Mouse (Mus musculus) spleen, postnatal 14 days (tissue): ENCODE measurements around the gene Chrnb2.

Experiments
- DNase-seq, 2 experiments: peaks; one replicate each; pipeline ENCODE4 v3.0.0; 2021 to 2022; ENCODE audit warnings: low spot score in 2 of 2

The Chrnb2 gene

DNA sequence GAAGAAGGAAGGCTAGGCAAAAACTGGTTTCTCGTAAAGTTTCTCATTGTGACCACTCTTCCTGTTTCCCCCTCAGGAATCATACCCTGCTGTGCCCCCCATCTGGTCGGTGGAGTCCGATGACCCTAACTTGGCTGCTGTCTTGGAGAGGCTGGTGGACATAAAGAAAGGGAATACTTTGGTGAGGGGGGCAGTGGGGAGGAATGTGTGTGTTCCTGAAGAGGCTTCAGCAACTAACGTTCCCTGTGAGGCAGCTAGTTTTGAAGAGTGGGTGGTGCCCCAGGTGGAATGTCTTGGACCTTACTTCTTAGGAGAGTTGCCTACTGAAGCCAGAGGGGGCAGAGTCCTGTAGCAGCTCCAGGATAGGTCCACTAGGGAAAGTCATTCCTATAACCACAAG is 11.6 kb upstream of the Chrnb2 start:
- no peak for DNase-seq

DNA sequence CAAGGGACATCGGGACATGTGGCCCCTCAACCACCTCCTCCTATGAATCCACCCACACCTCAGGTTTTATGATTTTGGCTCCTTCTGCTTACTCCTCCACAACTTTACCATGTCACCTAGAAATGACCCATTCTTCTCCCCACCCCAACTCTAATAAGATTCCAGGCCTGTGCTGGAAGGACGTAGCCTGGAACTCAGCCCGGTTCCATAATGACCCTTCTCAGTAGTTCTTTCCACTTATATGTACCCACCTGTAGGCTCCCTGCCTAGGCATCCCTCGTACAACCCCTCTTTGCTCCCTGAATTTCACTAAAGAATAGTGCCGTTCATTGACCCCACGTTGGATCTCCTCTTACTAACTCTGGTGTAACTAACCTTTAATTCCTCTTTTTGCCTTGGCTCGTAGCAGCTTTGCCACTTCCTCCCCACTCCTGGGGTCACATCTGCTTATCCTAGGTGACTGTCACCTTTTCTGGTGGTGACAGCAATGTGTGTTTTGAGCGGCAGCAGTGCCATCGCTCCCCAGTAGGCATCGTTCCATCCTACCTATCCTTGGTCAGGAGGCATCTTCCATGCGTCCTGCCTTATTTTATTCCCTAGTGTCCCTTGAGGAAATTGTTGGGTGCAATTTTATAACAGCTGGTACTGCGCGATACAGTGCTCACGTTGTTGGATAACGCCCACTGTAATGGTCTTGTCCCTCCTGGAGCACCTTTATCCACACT is 10.0 kb upstream of the Chrnb2 start:
- no peak for DNase-seq

DNA sequence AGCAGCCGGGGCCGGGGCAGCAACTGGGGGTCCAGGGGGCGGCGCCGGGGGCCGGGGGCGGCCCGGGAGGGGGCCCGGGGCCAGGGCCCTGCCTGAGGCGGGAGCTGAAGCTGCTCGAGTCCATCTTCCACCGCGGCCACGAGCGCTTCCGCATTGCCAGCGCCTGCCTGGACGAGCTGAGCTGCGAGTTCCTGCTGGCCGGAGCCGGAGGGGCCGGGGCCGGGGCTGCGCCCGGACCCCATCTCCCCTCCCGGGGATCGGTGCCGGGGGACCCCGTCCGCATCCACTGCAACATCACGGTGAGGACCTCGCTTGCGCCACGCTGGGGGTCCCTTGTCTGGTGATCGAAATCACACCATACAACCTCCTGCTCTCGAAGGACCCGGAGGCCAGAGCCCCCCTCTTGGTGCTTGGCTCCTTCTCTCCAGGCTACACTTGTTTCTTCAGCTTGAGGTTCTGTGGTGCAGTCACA is 9.3 kb upstream of the Chrnb2 start:
- DNase-seq: peak in 1 of 2 experiments; percentile 22

DNA sequence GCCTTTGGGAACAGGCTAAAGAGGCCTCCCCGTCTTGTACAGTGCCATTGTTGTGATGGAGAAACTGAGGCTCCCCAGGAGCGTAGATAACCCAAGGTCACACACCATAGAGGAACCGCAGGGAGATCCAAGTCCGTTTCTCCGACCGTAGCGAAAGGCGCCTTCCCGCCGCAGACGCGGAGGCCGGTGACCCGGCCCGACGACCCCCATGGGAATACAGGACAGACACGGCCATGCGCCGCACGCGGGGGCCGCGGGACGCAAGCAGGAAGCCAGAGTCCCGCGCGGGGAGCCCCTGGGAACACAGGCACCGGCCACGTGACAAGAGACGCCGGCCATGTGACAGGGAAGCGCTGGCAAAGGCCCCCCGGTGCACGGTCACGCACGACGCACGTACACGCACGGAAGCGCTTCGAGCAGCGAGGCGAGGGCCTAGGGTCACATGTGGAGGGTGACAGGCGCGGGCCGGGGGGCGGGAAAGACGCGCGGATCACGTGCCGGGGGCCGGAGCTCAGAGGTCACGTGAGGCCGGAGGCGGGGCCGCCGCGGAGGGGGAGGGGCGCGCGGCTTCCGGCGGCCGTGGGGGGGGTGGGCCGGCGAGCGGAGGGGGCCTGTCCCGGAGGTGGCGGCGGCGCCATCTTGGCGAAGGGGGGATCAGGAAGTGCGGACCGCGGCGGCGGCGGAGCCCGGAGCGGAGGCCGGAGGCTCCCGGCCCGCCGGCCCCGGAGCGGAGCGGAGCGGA is 8.7 kb upstream of the Chrnb2 start, which contains the start of gene Ube2q1:
Gene Ube2q1, plus strand, starts transcription at position 649 of the 742 bp plus-strand sequence.
- peak; percentile 82 to 90 for DNase-seq

DNA sequence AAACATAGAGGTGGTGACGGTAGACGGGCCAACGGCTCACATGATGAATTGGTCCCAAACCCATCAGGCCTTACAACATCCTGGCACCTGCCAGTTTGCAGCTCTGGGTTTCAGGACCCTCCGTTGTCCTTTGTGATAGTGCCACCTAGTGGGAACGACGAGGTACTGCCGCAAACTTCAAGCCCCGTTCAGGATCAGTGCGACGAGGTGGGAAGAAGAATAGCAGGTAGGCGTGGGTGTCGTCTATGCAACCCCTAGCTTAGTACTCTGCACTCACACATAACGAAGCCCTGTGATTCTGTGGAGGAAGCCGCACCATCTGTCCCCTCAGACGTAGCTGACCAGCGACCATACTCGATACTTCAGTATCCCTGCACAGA is 8.1 kb upstream of the Chrnb2 start:
- peak; percentile 66 to 79 for DNase-seq

DNA sequence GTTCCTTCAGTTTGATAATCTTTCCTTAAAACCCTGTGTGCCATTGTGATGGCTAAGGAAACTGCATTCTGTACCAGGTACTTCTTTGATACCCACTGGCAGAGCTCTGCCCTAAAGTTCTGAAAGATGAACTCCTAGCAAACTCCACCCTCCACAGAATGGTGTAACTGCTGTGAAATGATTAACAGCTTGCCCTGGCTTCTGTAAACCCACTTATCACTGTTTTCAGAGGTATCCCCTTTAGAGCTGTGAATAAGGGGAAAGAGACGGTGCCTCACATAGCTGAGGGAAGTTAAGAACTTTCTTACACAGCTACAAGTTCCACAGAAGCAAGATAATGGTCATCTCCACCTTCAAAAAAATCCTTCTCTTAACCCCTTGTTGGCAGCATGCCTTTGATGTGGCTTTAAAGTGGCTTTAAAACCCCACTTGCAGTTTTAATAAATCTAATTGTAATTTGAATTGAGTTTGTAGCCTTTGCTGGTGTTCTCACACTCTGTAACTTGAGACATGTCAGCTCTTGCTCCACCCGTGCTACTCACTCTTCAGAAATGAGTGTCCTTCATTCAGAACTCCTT is 6.1 kb upstream of the Chrnb2 start:
- DNase-seq: no peak

DNA sequence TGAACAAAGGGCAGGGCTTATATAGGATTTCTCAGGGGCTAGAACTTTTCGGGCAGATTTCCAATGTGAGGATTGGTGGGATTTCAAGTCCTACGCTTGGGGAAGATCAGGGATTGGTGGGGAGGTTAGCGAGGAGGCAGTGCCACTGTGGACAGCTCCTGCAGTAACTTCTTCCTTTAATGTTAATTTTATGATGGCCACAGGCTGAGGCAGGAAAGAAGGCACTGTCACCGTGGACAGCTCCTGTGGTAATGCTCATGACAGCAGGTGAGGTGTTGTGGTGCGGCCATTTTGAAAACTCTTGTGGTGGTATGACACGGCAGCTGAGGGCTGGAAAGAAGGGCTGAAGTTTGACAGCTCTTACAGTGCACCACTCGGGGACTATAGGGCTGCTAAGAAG is 5.2 kb upstream of the Chrnb2 start:
- no peak for DNase-seq

DNA sequence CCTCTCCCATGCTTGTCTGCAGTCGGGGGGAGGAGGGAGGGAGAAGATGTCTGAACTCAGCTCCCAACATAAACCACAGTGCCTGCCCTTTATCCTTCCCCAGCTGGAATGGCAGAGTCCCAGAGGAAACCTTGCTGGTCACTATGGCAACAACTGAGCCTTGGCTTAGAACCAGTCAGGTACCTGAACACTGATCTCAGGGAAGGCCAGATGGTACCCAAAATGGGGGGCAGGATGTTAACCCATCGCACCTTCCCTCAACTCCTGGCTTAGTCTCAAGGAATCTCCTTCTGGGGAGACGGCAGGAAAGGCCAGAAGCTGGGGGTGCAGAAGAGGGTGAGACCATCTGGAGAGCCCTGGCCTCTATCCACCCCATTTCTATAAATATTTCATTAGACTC is 4.6 kb downstream of the Chrnb2 start:
- no peak for DNase-seq

DNA sequence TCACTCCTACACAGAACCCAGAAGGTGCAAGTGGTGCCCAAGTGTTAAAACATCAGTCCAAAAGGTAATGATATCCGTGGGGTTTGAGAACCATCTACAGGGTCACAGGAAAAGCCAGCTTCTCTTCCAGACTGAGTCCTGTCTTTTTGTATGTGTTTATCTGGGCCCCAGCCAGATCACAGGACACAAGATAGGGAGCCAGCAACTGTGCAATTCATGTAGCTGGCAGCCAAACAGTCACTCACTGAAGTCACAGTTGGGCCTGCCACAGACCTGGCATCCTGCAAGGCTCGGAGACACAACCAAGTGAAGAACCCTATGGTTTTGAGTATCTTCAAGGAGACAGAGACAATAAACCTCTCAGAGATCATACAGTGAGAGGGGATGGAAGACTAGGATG is 6.6 kb downstream of the Chrnb2 start:
- no peak for DNase-seq

DNA sequence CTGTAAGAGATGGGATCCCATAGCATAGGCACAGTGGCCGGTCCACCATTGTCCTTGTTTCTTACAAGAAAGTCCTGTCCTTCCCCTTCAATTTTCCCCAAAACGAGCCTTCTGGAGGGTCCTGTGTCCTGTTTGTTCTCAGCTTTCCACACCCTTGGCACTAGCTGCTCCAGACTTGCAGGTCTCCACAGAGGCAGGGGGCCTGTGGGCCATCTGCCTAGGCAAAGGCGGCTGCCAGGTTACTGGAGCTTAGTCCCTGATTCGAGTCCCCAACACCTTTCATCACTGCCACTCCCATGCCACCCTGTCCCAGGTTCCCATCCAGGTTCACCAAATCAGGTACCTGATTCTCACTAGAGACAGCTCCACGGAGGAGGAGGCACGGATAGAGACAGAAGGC is 9.1 kb downstream of the Chrnb2 start:
- DNase-seq: no peak

DNA sequence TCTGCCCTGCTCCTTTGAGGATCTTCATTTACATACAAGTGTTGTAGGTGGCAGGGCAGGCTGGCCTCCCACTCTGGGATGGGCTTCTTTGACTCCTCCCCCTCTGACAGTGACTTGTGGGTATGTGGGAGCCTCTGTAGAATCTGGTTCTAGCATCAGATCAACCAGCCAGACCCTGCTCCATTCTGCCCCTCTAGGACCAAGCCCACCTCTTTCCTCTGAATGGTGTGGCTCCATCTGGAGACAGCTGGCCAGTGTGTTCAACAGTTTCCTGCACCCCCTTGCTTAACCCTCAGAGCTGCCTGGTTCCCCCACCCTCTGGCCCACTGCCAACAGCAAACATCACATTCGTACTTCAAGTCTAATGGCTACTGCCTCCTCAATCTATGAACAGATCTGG is 12.1 kb downstream of the Chrnb2 start:
- no peak for DNase-seq

DNA sequence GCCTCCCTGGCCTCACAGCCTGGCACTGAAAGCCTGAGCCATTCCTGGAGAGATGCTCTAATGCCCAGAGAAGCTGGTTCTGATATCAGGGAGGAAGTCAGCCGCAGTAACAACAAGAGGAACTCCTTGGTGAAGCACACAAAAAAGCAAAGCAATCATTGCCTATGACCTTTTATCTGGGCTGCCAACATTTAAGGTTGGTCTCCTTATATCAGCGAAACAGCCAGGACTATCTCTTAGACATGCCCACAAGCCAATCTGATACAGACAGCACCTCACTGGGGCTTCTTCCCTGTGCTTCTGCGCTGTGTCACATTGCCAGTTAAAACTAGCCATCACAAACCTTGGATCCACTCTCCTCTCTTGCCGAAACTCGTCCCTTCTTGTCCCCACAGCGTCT is 25.9 kb downstream of the Chrnb2 start:
- no peak for DNase-seq

DNA sequence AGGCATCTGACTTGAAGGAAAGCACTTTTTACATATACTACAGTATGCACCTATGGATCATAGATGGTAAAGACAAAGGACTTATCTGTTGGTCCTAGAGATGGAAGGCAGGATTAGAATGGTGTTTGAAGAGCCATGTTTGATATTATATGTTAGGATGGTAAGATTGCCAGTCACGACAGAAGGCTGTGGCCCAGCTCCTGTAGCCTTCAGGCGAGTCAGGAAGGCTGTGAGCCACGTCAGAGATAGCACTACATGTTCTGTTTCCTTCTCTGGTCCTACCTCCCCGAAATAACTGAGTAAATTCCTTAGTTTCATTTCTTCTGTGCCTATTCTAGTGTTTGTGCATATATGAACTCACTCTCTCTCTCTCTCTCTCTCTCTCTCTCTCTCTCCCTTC is 32.3 kb downstream of the Chrnb2 start:
- DNase-seq: no peak

DNA sequence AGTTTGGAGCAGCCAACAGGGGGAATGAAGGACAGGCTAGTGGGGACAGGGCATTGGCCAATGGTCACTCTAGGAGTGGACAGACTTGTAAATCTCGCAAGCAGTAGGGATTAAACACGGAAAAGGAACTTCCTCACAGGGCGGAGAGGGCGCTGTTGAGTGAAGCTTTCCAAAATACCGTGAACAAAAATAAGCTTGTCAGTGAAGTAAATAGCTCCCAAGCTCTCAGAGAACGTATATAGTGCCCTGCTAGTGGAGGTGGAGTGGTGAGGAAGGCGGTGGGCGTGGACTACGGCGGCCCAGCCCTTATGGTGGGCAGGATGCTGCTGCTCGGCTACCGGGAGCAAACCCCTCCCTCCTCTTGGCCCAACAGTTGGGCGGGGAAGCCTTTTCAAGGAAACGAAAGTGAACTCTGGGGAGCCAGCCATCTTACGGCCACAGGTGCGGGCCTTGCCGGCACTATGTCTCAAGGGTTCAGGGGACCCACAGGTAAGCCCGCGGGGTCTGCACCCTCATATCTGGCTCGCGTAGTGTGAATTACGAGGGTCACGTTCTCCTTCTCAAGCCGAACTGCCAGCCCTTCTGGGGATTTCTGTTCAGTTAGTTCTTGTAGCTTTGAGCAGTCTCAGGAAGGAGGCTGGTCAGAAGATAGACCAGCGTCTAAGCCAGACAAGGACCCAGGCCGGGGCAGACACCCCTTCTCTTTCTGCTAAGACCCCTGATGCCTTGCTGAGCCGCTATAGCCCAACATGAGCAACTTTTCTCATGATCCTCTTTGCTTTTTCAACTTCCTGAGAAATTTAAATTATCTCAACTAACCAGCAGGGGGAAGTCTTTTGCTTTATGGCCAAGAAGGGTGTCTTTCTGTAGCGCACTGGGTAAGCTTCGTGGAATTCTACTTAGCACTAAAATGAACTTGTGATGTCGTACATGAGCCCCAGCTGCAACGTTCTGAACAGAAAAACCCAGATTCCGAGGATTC is 33.8 kb downstream of the Chrnb2 start:
- DNase-seq: peak; percentile 77 to 84

DNA sequence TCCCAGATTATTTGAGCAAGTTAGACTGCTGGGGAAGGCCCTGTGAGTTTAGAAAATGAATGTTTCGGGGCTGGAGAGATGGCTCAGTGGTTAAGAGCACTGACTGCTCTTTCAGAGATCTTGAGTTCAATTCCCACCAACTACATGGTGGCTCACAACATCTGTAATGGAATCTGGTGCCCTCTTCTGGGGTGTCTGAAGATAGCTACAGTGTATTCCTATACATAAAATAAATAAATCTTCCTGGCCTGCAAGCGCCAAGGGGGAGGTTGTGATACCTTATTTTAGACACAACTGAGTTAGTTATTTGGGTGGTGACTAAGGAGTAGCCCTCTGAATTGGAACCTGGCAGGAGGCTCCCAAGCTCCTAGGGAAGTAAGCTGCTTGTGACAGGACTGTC is 35.6 kb downstream of the Chrnb2 start:
- no peak for DNase-seq

DNA sequence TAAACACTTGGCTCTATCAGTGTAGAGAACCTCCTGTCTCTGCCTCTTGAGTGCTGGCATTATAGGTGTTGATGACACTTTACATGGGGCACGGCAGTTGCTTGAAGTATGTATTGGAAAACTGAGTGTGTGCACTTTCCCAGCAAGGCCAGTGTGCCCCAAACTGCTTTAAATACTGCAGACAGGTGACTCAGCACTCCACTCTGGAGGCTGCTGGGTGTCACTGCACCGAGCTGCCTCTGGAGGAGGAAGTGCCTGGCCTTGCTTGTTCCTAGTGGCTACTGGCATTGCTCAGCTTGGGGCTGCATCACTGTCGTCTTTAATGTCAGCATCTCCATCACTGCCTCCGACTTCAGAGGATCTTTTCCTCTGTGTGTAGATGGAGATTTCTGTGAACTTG is 37.4 kb downstream of the Chrnb2 start:
- DNase-seq: peak in 1 of 2 experiments; percentile 45

DNA sequence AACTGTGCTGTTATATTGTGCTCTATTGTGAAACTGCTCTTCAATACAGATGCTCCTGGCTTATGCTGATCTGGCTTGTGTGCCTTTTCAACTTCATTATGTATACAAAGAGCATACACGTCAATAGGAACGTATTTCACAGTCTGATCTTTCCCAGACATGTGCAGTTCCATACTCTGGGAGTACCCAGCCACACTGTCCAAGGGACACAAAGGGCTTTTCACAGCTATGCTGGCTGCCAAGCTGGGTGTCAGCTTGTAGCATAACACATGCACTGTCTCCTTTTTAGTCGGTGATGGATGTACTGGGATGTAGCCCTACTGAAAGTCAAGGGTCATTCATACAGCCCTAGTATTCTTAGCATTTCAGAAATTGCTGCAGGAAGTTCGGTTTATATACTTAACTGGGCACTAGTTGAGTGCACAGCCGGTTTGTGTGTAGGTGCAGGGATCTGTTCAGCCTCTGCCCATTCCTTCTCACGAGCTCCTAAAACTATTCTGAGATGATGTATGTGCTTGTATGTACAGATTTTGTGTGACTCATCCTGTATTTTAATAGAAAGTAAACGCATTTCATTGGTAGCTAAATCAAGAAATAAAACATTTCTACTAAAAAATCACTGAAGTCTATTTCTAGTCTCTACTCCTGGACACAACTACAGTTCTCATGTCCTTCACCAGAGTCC is 40.9 kb downstream of the Chrnb2 start:
- DNase-seq: no peak

DNA sequence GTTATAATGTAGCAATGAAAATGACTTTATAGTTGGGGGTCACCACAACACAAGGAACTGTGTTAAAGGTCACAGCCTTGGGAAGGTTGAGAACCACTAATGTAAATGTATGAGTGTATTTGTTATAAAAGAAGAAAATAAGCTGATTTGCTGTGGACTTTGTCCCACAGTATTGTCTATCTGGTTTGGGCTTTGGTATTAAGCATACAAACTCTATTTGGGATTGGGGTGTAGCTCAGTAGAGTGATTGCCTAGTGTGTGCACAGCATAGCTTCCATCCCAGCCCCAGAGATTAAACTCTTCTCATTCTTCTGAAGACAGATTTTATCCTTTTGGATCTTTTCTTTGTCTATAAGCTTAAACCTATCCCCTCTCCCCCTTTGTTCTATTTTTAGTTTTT is 42.4 kb downstream of the Chrnb2 start:
- no peak for DNase-seq

DNA sequence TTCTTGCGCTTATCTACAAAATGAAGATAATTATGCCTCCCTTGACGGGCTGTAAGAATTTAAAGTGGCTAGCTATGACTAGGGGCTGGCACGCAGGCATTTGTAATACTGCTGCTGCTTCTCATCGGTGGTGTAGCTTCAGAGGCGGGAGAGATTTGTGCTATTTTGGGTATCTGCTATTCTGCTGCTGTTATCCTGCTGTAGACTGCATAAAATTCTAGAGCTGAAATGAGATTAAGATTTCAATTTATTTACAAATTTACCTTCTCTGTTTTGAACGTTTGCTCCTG is 48.5 kb downstream of the Chrnb2 start:
- no peak for DNase-seq

DNA sequence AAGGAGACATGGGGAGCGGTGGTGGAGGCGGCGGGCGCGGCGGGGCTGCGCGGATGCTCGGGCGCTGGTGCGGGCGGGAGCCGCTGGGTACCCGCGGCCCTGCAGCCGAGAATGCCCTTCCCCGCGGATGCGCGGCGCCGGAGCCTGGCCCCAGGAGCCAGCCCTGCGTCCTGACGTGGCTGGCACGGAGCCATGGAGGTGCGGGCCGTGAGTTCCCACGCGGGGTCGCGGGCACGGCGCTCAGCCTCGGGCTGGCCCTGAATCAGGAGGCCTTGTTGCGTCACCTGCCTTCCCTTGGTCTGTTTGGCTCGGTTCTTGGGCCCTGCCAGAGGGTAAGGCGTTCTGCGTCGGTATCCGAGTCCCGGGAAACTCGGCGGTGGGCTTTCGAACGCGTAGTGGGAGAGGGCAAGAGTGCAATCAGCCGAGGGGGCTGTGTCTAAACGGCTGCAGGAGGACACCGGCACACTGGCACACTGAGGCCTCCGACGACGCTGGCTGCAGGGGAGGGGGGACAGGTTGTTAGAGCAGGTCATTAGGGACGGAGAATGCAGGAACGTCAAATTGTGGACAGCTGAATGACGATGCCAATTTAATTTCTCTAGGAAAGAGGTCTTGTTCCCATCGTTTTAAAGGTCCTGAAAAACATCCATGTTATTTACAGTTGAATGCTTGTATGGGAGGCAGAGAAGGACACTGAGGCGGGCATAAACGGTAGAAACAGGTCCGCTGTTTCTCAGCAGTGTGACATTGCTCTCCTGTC is 49.0 kb downstream of the Chrnb2 start:
- peak in 1 of 2 experiments; percentile 15 for DNase-seq
